Mouse (Mus musculus): ENCODE results near the gene B3glct. TPM values are rescaled to one million over a fixed set of nuclear protein-coding genes. Genes with fewer than 3 reads are reported as not detected.

The B3glct gene
- polyA plus RNA-seq, 1 experiment = 4.8 TPM

- Histone ChIP-seq H3K27ac (ENCODE audit: insufficient read depth, low read depth, low read length) (no peak overlapping the region), H3K36me3 (ENCODE audit: control insufficient read depth, insufficient read depth, low read length) (no peaks in the 10 kb centered on the region), H3K4me1 (ENCODE audit: control insufficient read depth, insufficient read depth, insufficient read length, low read length) (no peaks in the 10 kb centered on the region), H3K4me3 (ENCODE audit: low read depth, low read length) (no peak overlapping the region), H3K27me3 (ENCODE audit: control insufficient read depth, insufficient read depth, low read length) (no peaks in the 10 kb centered on the region)
- 80% methylated on average over 15 of the region's 15 CpGs for WGBS
- TF ChIP-seq POLR2A (IDR thresholded peaks at IDR 0.05; ENCODE audit: low read depth, low read length) (no peak), CTCF (IDR thresholded peaks at IDR 0.05; ENCODE audit: extremely low read depth, insufficient read length, insufficient replicate concordance, low read depth, low read length) (no peak)
Measured at GRCm38 (mm10) chr5:149715571-149716328, 37.7 kb downstream of the B3glct start.

- H3K27me3 ChIP-seq (ENCODE audit: control insufficient read depth, insufficient read depth, low read length) = no peaks in the 10 kb centered on the region
- TF ChIP-seq POLR2A (IDR thresholded peaks at IDR 0.05; ENCODE audit: low read depth, low read length) = no peak
- no peak for TF ChIP-seq CTCF (IDR thresholded peaks at IDR 0.05; ENCODE audit: extremely low read depth, insufficient read length, insufficient replicate concordance, low read depth, low read length)
- 54% methylated on average over 3 of the region's 3 CpGs for WGBS
- no peaks in the 10 kb centered on the region for H3K36me3 ChIP-seq (ENCODE audit: control insufficient read depth, insufficient read depth, low read length)
- H3K4me1 ChIP-seq (ENCODE audit: control insufficient read depth, insufficient read depth, insufficient read length, low read length) = no peaks in the 10 kb centered on the region
- no peak overlapping the region for H3K27ac ChIP-seq (ENCODE audit: insufficient read depth, low read depth, low read length)
- no peak overlapping the region for H3K4me3 ChIP-seq (ENCODE audit: low read depth, low read length)
Measured at GRCm38 (mm10) chr5:149716329-149716690, 38.3 kb downstream of the B3glct start.

GRCm38 (mm10) chr5:149731776-149732175, 53.7 kb downstream of the B3glct start:
- TF ChIP-seq POLR2A (IDR thresholded peaks at IDR 0.05; ENCODE audit: low read depth, low read length) (no peak), CTCF (IDR thresholded peaks at IDR 0.05; ENCODE audit: extremely low read depth, insufficient read length, insufficient replicate concordance, low read depth, low read length) (peak; percentile 41; the same call in 1 of the 2 replicates)
- 92% methylated on average over 8 of the region's 8 CpGs for WGBS
- no peaks in the 10 kb centered on the region for H3K4me1 ChIP-seq (ENCODE audit: control insufficient read depth, insufficient read depth, insufficient read length, low read length)
- no peak overlapping the region for H3K4me3 ChIP-seq (ENCODE audit: low read depth, low read length)
- H3K27ac ChIP-seq (ENCODE audit: insufficient read depth, low read depth, low read length) = no peak overlapping the region
- H3K27me3 ChIP-seq (ENCODE audit: control insufficient read depth, insufficient read depth, low read length) = no peaks in the 10 kb centered on the region
- peaks cover 18% of the 10 kb centered on the region for H3K36me3 ChIP-seq (ENCODE audit: control insufficient read depth, insufficient read depth, low read length)

- Histone ChIP-seq H3K4me3 (ENCODE audit: low read depth, low read length) (no peak overlapping the region), H3K27me3 (ENCODE audit: control insufficient read depth, insufficient read depth, low read length) (no peaks in the 10 kb centered on the region), H3K4me1 (ENCODE audit: control insufficient read depth, insufficient read depth, insufficient read length, low read length) (no peaks in the 10 kb centered on the region), H3K27ac (ENCODE audit: insufficient read depth, low read depth, low read length) (no peak overlapping the region), H3K36me3 (ENCODE audit: control insufficient read depth, insufficient read depth, low read length) (peaks cover 9% of the 10 kb centered on the region; the same call in 1 of the 2 replicates)
- 100% methylated on average over 1 of the region's 1 CpGs for WGBS
- no peak for TF ChIP-seq CTCF (IDR thresholded peaks at IDR 0.05; ENCODE audit: extremely low read depth, insufficient read length, insufficient replicate concordance, low read depth, low read length)
- TF ChIP-seq POLR2A (IDR thresholded peaks at IDR 0.05; ENCODE audit: low read depth, low read length) = no peak
Measured at GRCm38 (mm10) chr5:149737210-149737609, 59.2 kb downstream of the B3glct start.

GRCm38 (mm10) chr5:149740145-149740544, 62.1 kb downstream of the B3glct start:
- Histone ChIP-seq H3K27me3 (ENCODE audit: control insufficient read depth, insufficient read depth, low read length) (no peaks in the 10 kb centered on the region), H3K27ac (ENCODE audit: insufficient read depth, low read depth, low read length) (no peak overlapping the region), H3K36me3 (ENCODE audit: control insufficient read depth, insufficient read depth, low read length) (peaks cover 2% of the 10 kb centered on the region), H3K4me3 (ENCODE audit: low read depth, low read length) (no peak overlapping the region), H3K4me1 (ENCODE audit: control insufficient read depth, insufficient read depth, insufficient read length, low read length) (no peaks in the 10 kb centered on the region)
- TF ChIP-seq POLR2A (IDR thresholded peaks at IDR 0.05; ENCODE audit: low read depth, low read length) (no peak), CTCF (IDR thresholded peaks at IDR 0.05; ENCODE audit: extremely low read depth, insufficient read length, insufficient replicate concordance, low read depth, low read length) (no peak)
- WGBS = 93% methylated on average over 7 of the region's 7 CpGs

- H3K36me3 ChIP-seq (ENCODE audit: control insufficient read depth, insufficient read depth, low read length) = peaks cover 2% of the 10 kb centered on the region
- no peaks in the 10 kb centered on the region for H3K4me1 ChIP-seq (ENCODE audit: control insufficient read depth, insufficient read depth, insufficient read length, low read length)
- H3K27me3 ChIP-seq (ENCODE audit: control insufficient read depth, insufficient read depth, low read length) = no peaks in the 10 kb centered on the region
- no peak overlapping the region for H3K27ac ChIP-seq (ENCODE audit: insufficient read depth, low read depth, low read length)
- 83% methylated on average over 3 of the region's 3 CpGs for WGBS
- TF ChIP-seq POLR2A (IDR thresholded peaks at IDR 0.05; ENCODE audit: low read depth, low read length) = no peak
- 0 out of 2 replicates have a peak, but pooled peaks have one; percentile 20 for TF ChIP-seq CTCF (IDR thresholded peaks at IDR 0.05; ENCODE audit: extremely low read depth, insufficient read length, insufficient replicate concordance, low read depth, low read length)
- no peak overlapping the region for H3K4me3 ChIP-seq (ENCODE audit: low read depth, low read length)
Measured at GRCm38 (mm10) chr5:149740703-149741102, 62.7 kb downstream of the B3glct start.

- no peak for TF ChIP-seq POLR2A (IDR thresholded peaks at IDR 0.05; ENCODE audit: low read depth, low read length)
- no peak for TF ChIP-seq CTCF (IDR thresholded peaks at IDR 0.05; ENCODE audit: extremely low read depth, insufficient read length, insufficient replicate concordance, low read depth, low read length)
- H3K27me3 ChIP-seq (ENCODE audit: control insufficient read depth, insufficient read depth, low read length) = no peaks in the 10 kb centered on the region
- whole genome bisulfite sequencing = 93% methylated on average over 9 of the region's 9 CpGs
- no peak overlapping the region for H3K4me3 ChIP-seq (ENCODE audit: low read depth, low read length)
- no peaks in the 10 kb centered on the region for H3K4me1 ChIP-seq (ENCODE audit: control insufficient read depth, insufficient read depth, insufficient read length, low read length)
- peaks cover 2% of the 10 kb centered on the region for H3K36me3 ChIP-seq (ENCODE audit: control insufficient read depth, insufficient read depth, low read length)
- no peak overlapping the region for H3K27ac ChIP-seq (ENCODE audit: insufficient read depth, low read depth, low read length)
Measured at GRCm38 (mm10) chr5:149742286-149742685, 64.3 kb downstream of the B3glct start.

Measured in small intestine, adult 2 months (tissue).